Mouse (Mus musculus) E14TG2a.4 (cell line): ENCODE measurements at regions not wholly inside any gene's neighbourhood (a gene's known extent, or its start where the extent isn't known, plus 50 kb on each side); places are given as distances from the start of the nearest gene placed in this dataset.

Experiments
- CTCF ChIP-seq: conservative IDR thresholded peaks from 2 replicates; pipeline ENCODE4 v1.5.1; 2014; ENCODE audit warnings: low read length
- NANOG ChIP-seq: IDR thresholded peaks from 2 replicates; pipeline ENCODE4 v1.6.1; 2014; ENCODE audit warnings: borderline replicate concordance, low read length, mixed read lengths
- POU5F1 ChIP-seq: IDR thresholded peaks from 2 replicates; pipeline ENCODE4 v1.6.1; 2014; ENCODE audit warnings: low read length, borderline replicate concordance

DNA sequence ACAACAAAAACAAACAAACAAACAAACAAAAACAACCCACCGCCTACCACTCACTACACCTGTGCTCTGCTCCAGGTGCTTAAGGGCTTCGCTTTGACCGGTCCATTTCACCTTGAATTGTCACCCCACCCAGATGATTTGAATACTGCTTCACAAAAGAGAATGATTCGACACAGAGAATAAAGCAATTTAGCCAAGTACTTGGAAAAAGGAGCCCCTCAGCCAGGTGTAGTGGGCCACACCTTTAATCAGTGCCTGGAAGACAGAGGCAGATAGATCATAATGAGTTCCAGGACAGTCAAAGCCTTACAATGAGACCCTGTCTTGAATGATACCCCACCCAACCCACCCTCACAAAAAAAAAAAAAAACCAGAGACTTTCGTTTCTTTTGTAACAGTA lies 798.5 kb downstream of the Diaph2 start:
- no peak for TF ChIP-seq CTCF
- peak; percentile 56 for TF ChIP-seq NANOG
- no peak for TF ChIP-seq POU5F1
